Mouse (Mus musculus): ENCODE data around the gene Denr. TPM values are rescaled to one million over a fixed set of nuclear protein-coding genes. Genes with fewer than 3 reads are reported as not detected.

Gene Denr
- total RNA-seq, 2 experiments from 2014 or later: 34.3 to 55.2 TPM

- ATAC-seq (ENCODE audit: poor library complexity, severe bottlenecking): no peak
Measured at GRCm38 (mm10) chr5:123968468-123968867, 61.5 kb downstream of the Denr start.

GRCm38 (mm10) chr5:123969216-123969615 lies 62.2 kb downstream of the Denr start:
- no peak for ATAC-seq (ENCODE audit: poor library complexity, severe bottlenecking)

- no peak for ATAC-seq (ENCODE audit: poor library complexity, severe bottlenecking)
Measured at GRCm38 (mm10) chr5:123970576-123970975, 63.6 kb downstream of the Denr start.

GRCm38 (mm10) chr5:123972453-123972852 lies 65.5 kb downstream of the Denr start:
- no peak for ATAC-seq (ENCODE audit: poor library complexity, severe bottlenecking)

- peak; percentile 58 for ATAC-seq (ENCODE audit: poor library complexity, severe bottlenecking)
Measured at GRCm38 (mm10) chr5:123973299-123974178, 66.6 kb downstream of the Denr start, which contains the start of gene Hip1r. Gene Hip1r (plus strand): TSS chr5:123973628.

- no peak for ATAC-seq (ENCODE audit: poor library complexity, severe bottlenecking)
Measured at GRCm38 (mm10) chr5:123974179-123974485, 67.2 kb downstream of the Denr start.

- peak; percentile 77 for ATAC-seq (ENCODE audit: poor library complexity, severe bottlenecking)
Measured at GRCm38 (mm10) chr5:123974616-123975111, 67.7 kb downstream of the Denr start.

GRCm38 (mm10) chr5:123975668-123976180 lies 68.7 kb downstream of the Denr start:
- no peak for ATAC-seq (ENCODE audit: poor library complexity, severe bottlenecking)

- ATAC-seq (ENCODE audit: poor library complexity, severe bottlenecking): no peak
Measured at GRCm38 (mm10) chr5:123977231-123977630, 70.3 kb downstream of the Denr start.

GRCm38 (mm10) chr5:123978131-123978530 lies 71.2 kb downstream of the Denr start:
- no peak for ATAC-seq (ENCODE audit: poor library complexity, severe bottlenecking)

Other genes with a start within 250 kb of the Denr start
- gene Clip1, start 222.6 kb upstream of the Denr start, total RNA-seq (2015): 45.5 and 46.9 TPM in 2 replicates
- 96.0 and 126 TPM in 2 replicates for gene Clip1, start 222.6 kb upstream of the Denr start, total RNA-seq (2017)
- gene Zcchc8, start 186.1 kb upstream of the Denr start, total RNA-seq (2015): 43.9 and 65.3 TPM in 2 replicates
- 122 and 197 TPM in 2 replicates for gene Zcchc8, start 186.1 kb upstream of the Denr start, total RNA-seq (2017)
- gene Rsrc2, start 157.8 kb upstream of the Denr start, total RNA-seq (2015): 109 and 132 TPM in 2 replicates
- 193 and 248 TPM in 2 replicates for gene Rsrc2, start 157.8 kb upstream of the Denr start, total RNA-seq (2017)
- gene Kntc1, start 157.5 kb upstream of the Denr start, total RNA-seq (2015): 31.9 and 34.2 TPM in 2 replicates
- 36.1 and 41.8 TPM in 2 replicates for gene Kntc1, start 157.5 kb upstream of the Denr start, total RNA-seq (2017)
- gene Hcar2, start 41.7 kb upstream of the Denr start, total RNA-seq (2015): 10.8 and 20.9 TPM in 2 replicates
- gene Hcar2, start 41.7 kb upstream of the Denr start, total RNA-seq (2017): 6.7 and 8.1 TPM in 2 replicates
- not detected in 2 replicates for gene Hcar1, start 27.2 kb upstream of the Denr start, total RNA-seq (2015)
- 0.04 TPM in 1 of 2 replicates, not detected in the other for gene Hcar1, start 27.2 kb upstream of the Denr start, total RNA-seq (2017)
- not detected in 2 replicates for gene Gm43518, start 20.2 kb downstream of the Denr start, total RNA-seq (2015)
- 0.73 TPM in 1 of 2 replicates, not detected in the other for gene Gm43518, start 20.2 kb downstream of the Denr start, total RNA-seq (2017)
- gene Ccdc62, start 23.5 kb downstream of the Denr start, total RNA-seq (2015): 1.1 and 1.5 TPM in 2 replicates
- 0.16 and 0.62 TPM in 2 replicates for gene Ccdc62, start 23.5 kb downstream of the Denr start, total RNA-seq (2017)
- 6.0 and 6.6 TPM in 2 replicates for gene Hip1r, start 66.5 kb downstream of the Denr start, total RNA-seq (2015)
- gene Hip1r, start 66.5 kb downstream of the Denr start, total RNA-seq (2017): 12.1 and 13.0 TPM in 2 replicates
- gene Vps37b, start 125.1 kb downstream of the Denr start, total RNA-seq (2015): 28.9 and 29.2 TPM in 2 replicates
- 29.1 and 29.9 TPM in 2 replicates for gene Vps37b, start 125.1 kb downstream of the Denr start, total RNA-seq (2017)
- gene Abcb9, start 188.6 kb downstream of the Denr start, total RNA-seq (2015): 0.62 and 1.4 TPM in 2 replicates
- 0.12 and 1.3 TPM in 2 replicates for gene Abcb9, start 188.6 kb downstream of the Denr start, total RNA-seq (2017)
- gene Ogfod2, start 205.1 kb downstream of the Denr start, total RNA-seq (2015): 3.4 and 3.6 TPM in 2 replicates
- gene Ogfod2, start 205.1 kb downstream of the Denr start, total RNA-seq (2017): 2.6 and 6.4 TPM in 2 replicates
- gene Arl6ip4, start 208.9 kb downstream of the Denr start, total RNA-seq (2015): 45.4 and 53.0 TPM in 2 replicates
- 80.5 and 87.7 TPM in 2 replicates for gene Arl6ip4, start 208.9 kb downstream of the Denr start, total RNA-seq (2017)